Mouse (Mus musculus) hematopoietic stem cell, adult 5-6 weeks (primary cell): ENCODE measurements at regions not wholly inside any gene's neighbourhood (a gene's known extent, or its start where the extent isn't known, plus 50 kb on each side); places are given as distances from the start of the nearest gene placed in this dataset.

Source experiments
- ATAC-seq, 2 experiments: fragments of 125-278 bp in 1 of 2; replicated peaks in 1 of 2; 2 replicates each; pipeline ENCODE4 v1.8.0; 2016 to 2017; ENCODE audit warnings: inconsistent platforms in 2 of 2, mild to moderate bottlenecking in 2 of 2, moderate number of reproducible peaks in 2 of 2, low read depth in 1 of 2, moderate TSS enrichment in 1 of 2; ENCODE audit not compliant: low FRiP score in 2 of 2, poor library complexity in 2 of 2, severe bottlenecking in 2 of 2, insufficient read depth in 1 of 2, low TSS enrichment in 1 of 2

- ATAC-seq = no peak
Measured at GRCm38 (mm10) chr15:72232355-72232754, 1602.0 kb upstream of the Gm6569 start.

- ATAC-seq = no peak
Measured at GRCm38 (mm10) chr15:72264619-72265018, 1569.7 kb upstream of the Gm6569 start.

GRCm38 (mm10) chr15:72283846-72284245 is 1550.5 kb upstream of the Gm6569 start:
- ATAC-seq = no peak

GRCm38 (mm10) chr15:72296648-72297047 is 1537.7 kb upstream of the Gm6569 start:
- no peak for ATAC-seq

GRCm38 (mm10) chr15:72312417-72312816 is 1521.9 kb upstream of the Gm6569 start:
- no peak for ATAC-seq

- no peak for ATAC-seq
Measured at GRCm38 (mm10) chr15:72321528-72321927, 1512.8 kb upstream of the Gm6569 start.

- ATAC-seq = no peak
Measured at GRCm38 (mm10) chr15:72322127-72322526, 1512.2 kb upstream of the Gm6569 start.

GRCm38 (mm10) chr15:72323158-72323557 is 1511.2 kb upstream of the Gm6569 start:
- no peak for ATAC-seq

- ATAC-seq = no peak
Measured at GRCm38 (mm10) chr15:72331262-72331661, 1503.1 kb upstream of the Gm6569 start.

- no peak for ATAC-seq
Measured at GRCm38 (mm10) chr15:72334497-72334896, 1499.9 kb upstream of the Gm6569 start.

- ATAC-seq = no peak
Measured at GRCm38 (mm10) chr15:72339629-72340028, 1494.7 kb upstream of the Gm6569 start.

- no peak for ATAC-seq
Measured at GRCm38 (mm10) chr15:72341991-72342390, 1492.4 kb upstream of the Gm6569 start.

GRCm38 (mm10) chr15:72342504-72342903 is 1491.9 kb upstream of the Gm6569 start:
- no peak for ATAC-seq

GRCm38 (mm10) chr15:72343794-72344193 is 1490.6 kb upstream of the Gm6569 start:
- ATAC-seq = no peak

- no peak for ATAC-seq
Measured at GRCm38 (mm10) chr15:72353371-72353770, 1481.0 kb upstream of the Gm6569 start.

GRCm38 (mm10) chr15:72355626-72356025 is 1478.7 kb upstream of the Gm6569 start:
- ATAC-seq = no peak

GRCm38 (mm10) chr15:72359636-72360035 is 1474.7 kb upstream of the Gm6569 start:
- no peak for ATAC-seq

GRCm38 (mm10) chr15:72360049-72360448 is 1474.3 kb upstream of the Gm6569 start:
- no peak for ATAC-seq

- no peak for ATAC-seq
Measured at GRCm38 (mm10) chr15:72360463-72361030, 1473.8 kb upstream of the Gm6569 start.

- ATAC-seq = no peak
Measured at GRCm38 (mm10) chr15:72373041-72373440, 1461.3 kb upstream of the Gm6569 start.
